Mouse (Mus musculus) urinary bladder, postnatal 10 days (tissue): ENCODE data around the gene Dennd5a.

Experiments used
- DNase-seq: peaks from one replicate; pipeline ENCODE4 v3.0.0; 2022; ENCODE audit warnings: low spot score

The Dennd5a gene

GRCm38 (mm10) chr7:109881561-109882099 is 78.6 kb downstream of the Dennd5a start:
- DNase-seq = no peak

GRCm38 (mm10) chr7:109879158-109879557 is 81.1 kb downstream of the Dennd5a start:
- no peak for DNase-seq

DNA sequence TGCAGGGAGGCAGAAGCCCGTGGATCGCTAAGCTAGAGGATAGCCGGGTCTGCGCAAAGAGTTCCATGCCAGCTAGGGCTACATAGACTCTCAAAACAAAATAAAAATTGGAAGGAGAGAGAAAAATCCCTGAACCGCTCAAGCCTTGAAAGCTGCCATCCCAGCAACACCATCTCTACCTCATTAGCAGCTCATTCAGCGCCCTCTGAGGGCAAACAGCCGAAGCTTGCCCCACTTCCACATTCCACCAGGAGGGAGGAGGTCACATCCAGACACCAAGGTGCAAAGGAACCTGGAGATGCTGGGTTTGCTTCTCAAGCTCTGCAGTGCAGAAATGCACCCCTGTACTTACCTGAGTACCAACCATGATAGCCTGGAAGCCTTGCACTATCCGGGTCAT is 84.2 kb downstream of the Dennd5a start:
- no peak for DNase-seq

GRCm38 (mm10) chr7:109875598-109875997 is 84.7 kb downstream of the Dennd5a start:
- DNase-seq = no peak

DNA sequence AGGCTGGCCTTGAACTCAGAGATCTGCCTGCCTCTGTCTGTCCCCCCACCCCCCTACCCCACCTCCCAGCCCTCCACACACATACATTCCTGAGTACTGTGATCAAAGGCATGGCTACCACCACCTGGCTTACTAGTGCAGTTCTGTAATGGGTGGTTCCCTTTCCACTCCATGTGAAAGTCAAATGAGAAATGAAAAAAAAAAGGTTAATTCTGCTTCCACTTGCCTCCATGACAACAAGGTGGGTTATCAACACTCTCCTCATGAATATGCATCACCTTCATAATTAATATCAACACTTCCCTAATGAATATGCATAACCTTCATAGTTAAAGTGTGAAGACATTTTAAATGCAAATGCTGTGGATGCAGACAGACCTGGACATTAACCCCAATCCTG is 85.2 kb downstream of the Dennd5a start:
- DNase-seq = no peak

GRCm38 (mm10) chr7:109873170-109873569 is 87.1 kb downstream of the Dennd5a start:
- no peak for DNase-seq

DNA sequence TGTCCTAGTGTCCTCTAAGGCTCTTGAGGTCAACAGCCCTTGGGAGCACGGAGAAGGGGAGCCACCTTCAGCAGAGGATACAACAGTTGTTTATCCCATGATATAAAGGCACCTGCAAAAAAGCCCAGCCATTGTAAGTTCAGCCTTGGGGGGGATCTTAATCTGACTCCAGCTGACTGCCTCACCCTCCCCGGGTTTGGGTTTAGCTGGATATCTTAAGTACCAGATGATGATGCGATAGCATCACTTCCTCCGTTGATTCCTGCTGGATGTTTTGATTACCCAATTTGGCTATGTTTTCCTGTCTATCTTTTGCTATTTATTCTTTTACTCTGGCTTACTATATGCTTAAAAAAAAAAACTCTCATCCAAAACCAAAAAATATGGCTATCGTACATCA is 89.0 kb downstream of the Dennd5a start:
- DNase-seq = no peak

GRCm38 (mm10) chr7:109868498-109868897 is 91.8 kb downstream of the Dennd5a start:
- DNase-seq = no peak

GRCm38 (mm10) chr7:109866643-109867042 is 93.6 kb downstream of the Dennd5a start:
- DNase-seq = no peak

DNA sequence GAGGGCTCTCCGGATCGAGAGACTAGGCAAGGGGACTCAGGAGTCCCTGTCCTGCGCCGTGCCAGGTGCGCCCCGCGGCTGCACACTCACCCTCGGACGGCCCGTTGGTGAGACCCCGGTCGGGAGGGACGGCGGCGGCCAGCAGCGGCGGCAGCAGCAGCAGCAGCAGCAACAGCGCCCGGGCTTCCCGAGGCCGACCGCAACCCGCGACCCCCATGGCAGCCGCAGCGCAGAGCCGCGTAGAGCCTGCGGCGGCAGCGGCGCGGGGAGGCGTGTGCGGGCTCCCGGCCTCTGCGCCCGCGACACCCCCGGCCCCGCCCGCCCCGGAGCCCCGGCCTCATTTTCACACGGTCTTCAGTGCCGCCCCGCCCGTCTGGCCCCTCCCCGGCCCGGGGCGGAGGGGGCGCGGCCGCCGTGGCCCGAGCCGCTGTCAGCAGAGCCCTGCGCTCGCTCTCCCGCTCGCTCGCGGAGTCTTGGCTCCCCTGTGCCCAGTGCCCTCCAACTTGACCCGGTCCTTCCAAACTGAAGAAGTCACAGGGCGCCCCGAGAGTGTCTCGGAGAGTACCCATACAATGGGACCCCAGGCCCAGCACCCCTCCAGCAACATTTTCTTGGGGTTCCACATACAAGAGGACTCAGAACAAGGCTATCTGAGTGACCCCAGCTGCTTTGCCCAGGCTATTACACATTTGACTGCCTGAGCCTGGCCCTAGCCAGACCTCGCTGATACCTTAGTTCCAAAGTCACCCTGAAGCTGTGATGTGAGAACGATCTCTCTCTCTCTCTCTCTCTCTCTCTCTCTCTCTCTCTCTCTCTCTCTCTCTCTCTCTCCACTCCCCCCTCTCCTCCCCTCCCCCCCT is 94.7 kb downstream of the Dennd5a start, which contains the start of gene Scube2:
Gene Scube2, minus strand, starts transcription at position 310 of the 860 bp plus-strand sequence.
- no peak for DNase-seq

GRCm38 (mm10) chr7:109863561-109863960 is 96.7 kb downstream of the Dennd5a start:
- DNase-seq = no peak

DNA sequence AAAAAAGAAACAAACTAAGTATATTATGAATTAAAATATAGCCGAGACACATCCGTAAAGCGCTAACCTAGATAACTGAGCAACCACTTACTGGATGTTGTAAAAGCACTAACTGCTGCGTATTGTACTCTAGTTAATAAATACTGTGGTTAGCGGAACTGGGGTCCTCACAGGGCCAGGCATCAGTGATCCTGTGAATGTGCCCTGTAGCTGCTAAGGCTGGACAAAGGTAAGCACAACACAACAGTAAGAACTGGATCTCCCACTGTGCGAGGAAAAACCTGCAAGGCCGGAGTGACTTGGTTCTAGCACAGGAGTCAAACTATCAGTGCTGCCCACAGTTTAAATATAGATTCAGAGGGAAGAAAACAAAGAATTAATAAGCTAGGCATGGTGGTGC is 100.1 kb downstream of the Dennd5a start:
- DNase-seq = no peak

- no peak for DNase-seq
Measured at GRCm38 (mm10) chr7:109859354-109859753, 100.9 kb downstream of the Dennd5a start.

- no peak for DNase-seq
Measured at GRCm38 (mm10) chr7:109852752-109853212, 107.5 kb downstream of the Dennd5a start.

GRCm38 (mm10) chr7:109852017-109852416 is 108.3 kb downstream of the Dennd5a start:
- no peak for DNase-seq

DNA sequence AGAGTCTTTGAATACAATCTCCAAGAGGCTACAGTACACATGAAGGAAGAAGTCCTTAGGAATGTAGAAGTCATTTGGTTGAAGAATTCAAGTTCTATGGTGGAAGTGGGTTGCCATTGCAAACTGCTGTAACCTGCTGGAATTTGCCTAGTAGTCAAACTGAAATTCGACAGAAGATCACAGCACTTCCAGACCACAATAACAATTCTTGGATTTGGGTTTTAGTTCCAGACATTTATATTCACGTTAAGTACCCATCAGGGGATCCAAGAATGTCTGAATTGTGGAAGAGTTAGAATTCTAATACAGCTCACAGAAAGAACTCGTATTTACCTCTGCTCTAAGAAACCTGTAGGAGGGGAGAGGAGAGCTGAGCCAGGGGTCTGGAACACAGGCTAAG is 109.7 kb downstream of the Dennd5a start:
- no peak for DNase-seq

GRCm38 (mm10) chr7:109849750-109850434 is 110.4 kb downstream of the Dennd5a start:
- no peak for DNase-seq

DNA sequence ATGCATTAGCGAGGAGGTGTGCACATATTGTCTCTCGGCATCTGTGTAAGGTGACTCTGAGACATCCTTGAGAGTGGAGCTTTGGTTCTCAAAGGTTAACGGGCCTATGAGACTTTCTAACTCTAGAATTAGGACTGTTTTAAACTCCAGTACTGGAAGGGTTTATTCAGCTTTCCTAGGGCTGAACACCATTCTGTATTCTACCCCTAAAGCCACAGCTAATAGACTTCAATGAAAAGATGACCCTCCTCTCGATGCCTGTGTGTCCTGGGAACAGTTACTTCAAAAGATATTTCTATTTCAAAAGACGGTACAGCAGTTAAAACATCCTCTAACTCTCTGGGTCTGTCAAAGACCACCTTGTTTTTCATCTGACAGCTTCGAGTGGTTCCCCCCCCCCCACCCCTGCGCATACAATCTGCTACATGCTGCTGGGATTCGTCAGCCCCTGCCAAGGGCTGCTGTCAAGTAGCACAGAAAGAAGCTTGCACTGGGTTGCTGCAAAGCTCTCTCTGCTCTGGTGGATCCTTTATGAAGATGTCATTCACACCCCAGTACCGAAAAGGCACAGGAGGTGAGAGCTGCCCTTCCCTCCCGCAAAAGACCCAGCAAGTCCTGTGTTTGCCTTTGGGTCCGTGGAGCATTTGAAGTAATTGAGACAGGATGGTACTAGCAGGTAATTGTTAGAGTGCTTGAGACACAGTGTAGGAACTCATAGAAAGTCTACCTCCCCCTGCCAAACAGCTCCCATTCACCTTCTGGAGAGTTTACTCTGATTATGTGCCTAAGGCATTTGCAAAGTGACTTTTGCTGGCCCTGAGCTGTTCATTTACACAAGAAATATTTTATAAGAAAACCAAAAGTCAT is 111.2 kb downstream of the Dennd5a start:
- no peak for DNase-seq

DNA sequence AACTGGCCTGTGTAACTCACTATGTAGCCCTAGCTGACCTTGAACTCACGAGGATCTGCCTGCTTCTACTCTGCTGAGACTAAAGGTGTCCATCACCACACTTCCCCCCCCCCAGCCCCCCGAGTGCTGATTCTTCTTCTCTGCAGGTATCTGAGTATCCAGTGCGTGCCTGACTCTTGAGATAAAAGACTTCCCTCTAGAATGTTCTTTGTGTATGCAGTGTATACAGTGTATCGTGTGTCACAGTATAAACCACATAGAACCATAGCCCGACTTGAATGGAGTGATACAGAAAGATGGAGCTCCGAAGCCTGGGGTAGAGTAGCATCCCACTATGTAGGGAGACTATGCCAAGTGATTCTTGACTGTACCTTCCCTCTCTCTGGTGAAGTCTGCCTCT is 116.2 kb downstream of the Dennd5a start:
- DNase-seq = no peak
